Mouse (Mus musculus) cerebellum, adult 11 months (tissue): ENCODE measurements around the gene Zdhhc1.

Source experiments
- DNase-seq: peaks from one replicate; pipeline ENCODE4 v3.0.0; 2022

Zdhhc1 gene

DNA sequence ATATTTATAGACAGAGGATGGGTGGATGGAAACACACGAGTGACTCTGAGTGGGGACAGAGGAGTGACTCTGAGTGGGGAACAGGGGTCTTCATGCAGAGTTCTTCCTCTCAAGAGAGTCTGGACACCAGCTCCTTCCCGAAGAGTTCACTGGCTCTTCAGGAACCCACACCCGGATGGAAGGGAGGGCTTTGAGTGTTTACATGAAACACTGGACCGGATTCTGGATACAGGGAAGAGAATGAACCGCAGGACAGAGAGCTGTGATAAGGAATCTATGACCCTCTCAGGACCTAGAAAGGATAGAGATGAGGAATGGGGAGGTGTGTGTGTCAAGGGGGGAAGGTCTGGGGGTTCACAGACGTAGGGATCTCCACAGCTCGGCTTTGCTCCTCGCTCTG lies 20.6 kb upstream of the Zdhhc1 start:
- no peak for DNase-seq

DNA sequence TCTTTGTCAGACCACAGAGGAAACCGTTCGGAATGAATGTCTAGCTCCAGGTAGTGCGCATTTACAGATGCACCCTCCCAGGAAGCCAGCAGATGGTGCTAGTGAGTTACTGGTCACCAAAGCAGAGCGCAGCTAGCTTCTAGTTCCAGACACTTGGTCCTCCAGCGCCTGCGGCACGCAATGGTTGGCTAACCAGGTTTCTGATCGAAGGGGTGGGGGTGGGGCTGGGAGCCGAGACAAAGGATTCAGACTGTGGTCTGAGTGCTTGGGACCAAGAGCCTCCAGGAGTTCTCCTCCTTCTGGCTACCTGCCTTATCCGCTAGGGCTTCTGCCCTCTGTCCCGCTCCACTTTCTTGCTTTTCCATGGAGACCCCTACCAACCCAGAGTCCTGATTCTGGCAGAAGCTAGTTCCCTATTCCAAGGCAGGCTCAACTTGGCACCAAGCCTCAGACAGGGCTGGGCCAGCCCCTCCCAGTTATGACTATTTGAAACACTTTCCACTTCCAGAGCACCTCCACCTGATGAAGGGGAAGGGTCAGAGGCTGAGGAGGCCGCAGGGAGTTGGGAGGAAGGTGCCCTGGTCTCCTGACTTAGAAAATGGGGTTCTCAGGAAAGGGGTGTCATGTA lies 19.4 kb upstream of the Zdhhc1 start:
- peak; percentile 70 for DNase-seq

GRCm38 (mm10) chr8:105514656-105515055 lies 18.0 kb upstream of the Zdhhc1 start:
- DNase-seq: no peak

DNA sequence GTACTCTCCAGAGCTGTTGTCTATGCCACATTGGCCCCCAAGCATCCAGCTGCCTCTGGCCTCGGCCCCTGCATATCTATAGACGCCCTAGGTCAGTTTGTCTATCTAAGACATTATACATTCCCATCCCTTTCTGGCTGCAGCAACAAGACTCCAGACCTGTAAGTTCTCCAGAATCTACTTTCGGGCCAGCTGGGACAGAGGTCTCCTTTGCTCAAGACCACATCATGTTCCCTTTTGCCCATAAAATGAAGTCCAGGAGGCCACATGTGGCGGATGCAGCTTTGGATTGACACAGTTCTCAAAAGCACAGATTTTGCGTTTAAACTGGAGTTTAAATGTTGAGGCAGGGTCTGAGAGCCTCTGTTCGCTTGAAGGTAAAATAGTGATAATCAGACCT lies 17.5 kb upstream of the Zdhhc1 start:
- DNase-seq: no peak

- DNase-seq: no peak
Measured at GRCm38 (mm10) chr8:105509997-105510735, 13.5 kb upstream of the Zdhhc1 start.

DNA sequence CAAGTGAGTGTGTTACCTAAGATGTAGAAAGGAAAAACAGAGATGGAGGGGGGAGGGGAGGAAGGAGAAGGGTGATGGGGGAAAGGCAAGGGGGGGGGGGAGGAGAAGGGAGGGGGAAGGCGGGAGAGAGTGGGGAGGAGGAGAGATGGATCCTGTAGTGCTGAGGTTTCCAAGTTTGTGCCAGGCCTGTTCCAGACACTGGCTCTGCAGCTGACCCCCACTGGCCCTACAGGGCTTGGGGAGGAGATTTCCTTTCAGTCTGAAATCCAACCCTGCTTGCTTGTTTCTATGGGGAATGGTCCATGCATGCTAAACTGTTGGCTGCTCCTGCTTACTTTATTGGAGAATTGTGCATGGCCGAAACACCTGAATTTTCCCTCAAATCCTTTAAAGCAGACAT lies 12.1 kb upstream of the Zdhhc1 start:
- no peak for DNase-seq

DNA sequence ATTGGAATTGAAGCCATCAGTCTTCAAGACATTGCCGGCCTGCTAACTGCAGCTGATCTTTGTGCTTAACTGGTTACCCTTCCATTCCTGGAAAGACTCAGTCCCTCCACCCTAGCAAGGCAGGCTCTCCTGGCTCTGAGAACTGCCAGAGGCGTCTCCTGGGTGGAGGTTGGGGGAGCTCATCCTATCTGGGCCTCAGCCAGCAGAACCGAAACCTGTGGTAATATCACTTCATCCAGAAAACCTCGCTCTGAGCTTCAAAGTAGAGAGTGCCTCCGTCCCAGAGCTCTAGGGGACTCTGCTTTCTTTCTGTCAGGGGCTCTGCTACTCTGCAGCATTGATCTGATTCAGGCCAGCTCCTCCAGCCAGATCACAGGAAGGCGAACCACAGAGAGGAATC lies 10.3 kb upstream of the Zdhhc1 start:
- no peak for DNase-seq

DNA sequence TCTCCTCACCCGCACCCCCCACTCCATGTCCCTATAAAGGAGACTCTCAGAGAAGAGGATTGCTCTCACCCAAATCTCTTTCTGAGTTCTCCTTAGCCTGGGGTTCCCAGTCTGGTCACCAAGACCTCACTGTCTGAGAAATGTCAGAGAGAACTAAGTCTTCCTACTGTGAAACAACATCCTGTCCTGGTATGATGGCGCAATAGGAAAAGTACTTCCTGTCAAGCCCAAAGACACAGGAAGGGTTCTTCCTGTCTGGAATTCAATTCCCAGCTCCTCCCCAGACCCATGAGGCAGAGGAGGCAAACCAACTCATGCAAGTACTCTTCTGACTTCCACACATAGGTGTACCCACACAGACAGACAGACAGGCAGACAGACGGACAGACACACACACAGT lies 7.9 kb upstream of the Zdhhc1 start:
- no peak for DNase-seq

GRCm38 (mm10) chr8:105499787-105500186 lies 3.1 kb upstream of the Zdhhc1 start:
- no peak for DNase-seq

DNA sequence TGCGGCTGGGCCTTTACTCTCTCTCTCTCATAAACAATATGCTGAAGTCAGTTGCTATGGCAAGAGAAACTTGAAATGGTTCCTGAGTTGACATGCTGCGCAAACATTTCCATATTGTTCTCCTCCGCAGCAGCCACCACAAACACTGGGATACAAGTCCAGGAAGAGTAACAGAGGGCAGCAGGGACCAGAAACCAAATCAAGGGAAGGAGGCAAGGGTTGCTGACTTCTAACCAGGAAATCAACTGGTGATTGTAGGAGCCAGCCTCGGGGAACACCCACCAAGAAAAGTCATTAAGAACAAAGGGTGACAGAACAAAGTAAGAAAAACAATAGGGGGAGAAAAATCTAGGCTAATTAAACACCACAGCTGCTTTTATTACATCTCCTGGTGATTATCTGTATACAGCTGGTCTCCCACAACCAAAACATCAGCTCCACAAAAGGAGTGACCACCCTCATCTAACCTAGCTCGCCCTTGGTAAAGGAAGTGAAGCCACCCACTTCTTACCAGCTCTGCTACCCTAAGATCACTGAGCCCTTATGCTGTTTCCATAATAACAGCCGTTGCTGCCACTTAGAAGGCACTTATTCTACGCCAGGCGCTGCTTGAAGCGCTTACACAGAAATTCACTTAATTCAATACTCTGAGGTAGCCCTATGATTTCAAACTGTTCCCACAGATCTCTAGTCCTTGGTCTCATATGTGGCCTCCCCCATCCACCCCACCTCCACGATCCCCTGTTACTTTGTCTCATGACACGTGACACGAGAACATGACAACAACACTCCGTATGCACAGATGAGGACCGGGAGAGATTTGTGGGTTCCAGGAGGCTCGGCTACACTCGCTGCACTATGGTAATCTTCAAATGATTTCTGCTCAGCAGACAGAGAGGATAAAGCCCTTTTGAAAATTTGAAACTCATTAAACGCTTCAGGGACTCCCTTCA lies 1.1 kb downstream of the Zdhhc1 start:
- no peak for DNase-seq

- no peak for DNase-seq
Measured at GRCm38 (mm10) chr8:105494566-105494965, 2.1 kb downstream of the Zdhhc1 start.

- no peak for DNase-seq
Measured at GRCm38 (mm10) chr8:105493495-105493894, 3.2 kb downstream of the Zdhhc1 start.

- DNase-seq: no peak
Measured at GRCm38 (mm10) chr8:105489281-105489680, 7.4 kb downstream of the Zdhhc1 start.

GRCm38 (mm10) chr8:105488082-105488481 lies 8.6 kb downstream of the Zdhhc1 start:
- DNase-seq: no peak

DNA sequence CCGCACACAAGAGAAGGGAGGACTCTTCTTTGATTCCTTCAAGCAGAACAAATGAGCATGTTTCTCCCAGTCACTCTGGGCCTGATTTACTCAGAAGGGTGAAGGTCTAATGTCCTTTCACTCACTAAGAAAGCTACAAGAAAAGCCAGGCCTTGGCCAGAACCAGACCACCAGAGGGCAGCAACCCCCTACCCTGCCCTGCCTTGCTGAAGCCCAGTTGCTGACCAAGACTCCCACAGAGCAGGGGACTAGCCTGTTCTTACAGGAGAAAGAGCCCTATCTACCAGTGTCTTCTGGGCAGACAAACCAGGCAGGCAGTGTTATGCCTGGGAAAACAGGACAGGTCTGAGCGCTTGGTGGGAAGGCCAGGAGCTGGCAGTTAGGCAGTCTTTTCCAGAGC lies 12.3 kb downstream of the Zdhhc1 start:
- DNase-seq: no peak

- no peak for DNase-seq
Measured at GRCm38 (mm10) chr8:105484030-105484368, 12.7 kb downstream of the Zdhhc1 start.

DNA sequence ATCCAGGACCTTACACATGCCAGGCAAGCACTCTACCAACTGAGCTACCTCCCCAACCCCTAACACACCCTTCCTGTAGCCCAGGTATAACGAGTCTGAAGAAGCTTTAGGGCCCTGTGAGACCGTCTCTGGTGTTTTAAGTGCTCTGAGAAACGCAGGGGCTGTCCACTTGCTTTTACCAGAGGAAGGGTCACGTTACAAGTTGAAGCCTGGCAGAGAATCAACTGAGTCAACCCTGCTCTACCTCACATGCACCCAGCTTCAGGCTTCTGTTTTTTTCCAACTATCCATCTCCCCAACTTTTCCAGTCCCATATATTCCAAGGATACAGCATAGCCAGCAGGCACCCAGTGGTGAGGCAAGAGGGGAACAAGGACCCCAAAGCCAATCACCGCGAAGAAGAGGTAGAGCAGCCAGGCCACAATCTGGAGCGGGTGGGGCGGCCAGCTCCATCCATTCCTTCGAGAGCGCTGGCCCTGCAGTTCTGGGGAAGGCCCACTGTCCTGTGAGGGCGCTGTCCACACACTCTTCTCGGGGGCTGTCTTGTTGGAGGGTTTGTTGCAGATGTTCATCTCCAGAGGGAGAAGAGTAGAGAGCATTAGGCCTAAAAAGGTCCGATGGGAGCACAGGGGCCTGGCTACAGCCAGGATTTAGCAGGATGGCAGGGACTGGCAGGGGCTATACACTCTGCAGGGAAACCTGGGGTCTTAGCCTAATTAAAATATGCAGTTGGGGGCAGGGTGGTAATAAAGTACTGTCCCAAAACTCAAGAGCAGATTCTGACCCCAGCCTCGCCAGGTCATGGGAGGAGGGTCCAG lies 13.3 kb downstream of the Zdhhc1 start:
- DNase-seq: no peak

DNA sequence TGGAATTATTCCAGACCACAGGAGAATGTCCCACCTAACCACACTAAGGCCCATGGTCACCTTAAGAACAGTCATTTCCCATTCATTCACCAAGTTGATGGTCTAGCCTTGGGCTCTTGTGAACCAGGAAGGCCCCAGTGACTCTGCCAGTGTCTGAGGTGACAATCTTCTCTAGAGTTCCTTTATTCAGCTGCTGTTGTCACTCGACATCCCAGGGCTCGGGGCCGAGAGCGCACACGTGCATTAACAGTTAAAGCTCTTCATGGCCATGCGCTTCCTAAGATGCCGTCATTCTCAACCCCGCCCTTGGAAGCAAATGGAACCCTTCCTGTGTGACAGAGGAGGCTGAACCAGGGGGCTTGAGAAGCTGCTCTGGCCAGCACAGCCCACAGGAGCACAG lies 14.6 kb downstream of the Zdhhc1 start:
- no peak for DNase-seq

- DNase-seq: no peak
Measured at GRCm38 (mm10) chr8:105481453-105481852, 15.2 kb downstream of the Zdhhc1 start.

DNA sequence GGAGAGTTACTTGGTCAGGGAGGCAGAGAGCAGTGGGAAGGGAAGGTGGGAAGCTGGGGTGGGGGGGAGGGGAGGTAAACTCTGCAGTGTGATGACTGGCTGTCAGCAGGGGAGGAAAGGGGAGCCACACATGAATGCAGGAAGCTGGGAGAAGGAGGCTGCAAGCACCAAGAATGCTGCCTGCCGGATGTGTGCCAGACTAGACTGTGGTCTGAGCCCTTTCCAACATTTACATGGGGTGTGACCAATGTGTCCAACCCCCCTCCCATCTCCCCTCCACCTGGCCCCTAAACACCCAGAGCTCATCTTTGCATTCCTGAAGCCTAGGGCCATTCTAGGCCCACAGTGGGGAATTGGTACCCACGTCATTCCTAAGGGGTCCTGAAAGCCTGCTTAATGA lies 15.7 kb downstream of the Zdhhc1 start:
- no peak for DNase-seq

DNA sequence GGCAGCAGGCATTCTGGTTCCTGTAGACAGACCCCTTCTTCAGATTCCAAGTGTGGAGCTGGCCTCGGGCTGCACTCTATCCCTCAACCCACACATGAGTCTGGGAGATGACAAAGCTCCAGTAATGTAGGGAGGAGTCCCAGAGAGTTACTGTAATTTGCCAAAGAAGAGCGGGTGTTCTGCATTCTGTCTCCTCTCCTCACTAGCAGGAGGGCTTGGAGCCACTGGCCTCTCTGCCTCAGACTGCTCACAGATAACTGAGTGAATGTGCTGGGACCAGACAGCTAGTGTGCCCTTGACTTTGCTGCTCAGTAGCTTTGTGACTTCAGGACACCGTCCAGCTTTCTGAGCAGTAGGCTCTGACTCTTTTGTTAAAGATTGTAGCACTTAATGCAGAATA lies 18.9 kb downstream of the Zdhhc1 start:
- DNase-seq: no peak

DNA sequence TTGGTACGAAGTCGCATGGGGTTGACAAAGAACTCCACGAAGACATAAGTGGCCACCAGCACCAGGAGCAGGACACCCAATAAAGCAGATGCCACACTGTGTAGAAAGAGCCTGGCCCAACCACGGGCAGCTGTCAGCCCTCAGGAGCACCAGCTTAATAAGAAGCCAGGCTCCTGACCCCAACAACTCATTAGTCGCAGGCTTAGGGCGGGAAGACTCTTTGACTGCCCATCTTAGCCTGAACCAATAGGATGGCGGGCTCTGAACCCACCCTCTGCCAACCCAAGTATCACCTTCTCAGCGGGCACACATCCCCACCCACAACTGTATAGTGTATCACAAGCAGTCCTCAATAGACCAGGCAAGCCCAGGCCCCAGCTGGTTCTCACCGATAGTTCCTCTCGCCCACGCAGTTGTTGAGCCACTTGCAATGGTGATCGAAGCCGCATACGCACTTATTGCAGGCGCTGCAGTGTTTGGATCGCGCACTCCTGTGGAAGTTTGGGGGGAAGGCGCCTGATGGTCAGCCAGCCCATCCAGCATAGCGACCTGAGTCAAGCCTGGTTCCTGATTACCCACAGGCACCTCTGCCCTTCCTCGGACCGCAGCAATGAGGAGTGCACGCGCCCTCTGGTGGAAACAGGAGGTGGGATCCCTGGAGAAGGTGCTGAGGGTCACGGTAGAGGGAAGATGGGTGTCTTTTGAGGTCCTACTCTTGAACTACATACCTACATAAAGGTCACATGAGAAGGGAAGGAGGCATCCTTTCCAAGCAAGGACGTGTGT lies 19.9 kb downstream of the Zdhhc1 start:
- peak; percentile 75 for DNase-seq
